Mouse (Mus musculus) CD4-positive, CD25-positive, alpha-beta regulatory T cell, adult 4 months (primary cell): ENCODE measurements at regions not wholly inside any gene's neighbourhood (a gene's known extent, or its start where the extent isn't known, plus 50 kb on each side); places are given as distances from the start of the nearest gene placed in this dataset.

Experiments
- ATAC-seq: one replicate; pipeline ENCODE4 v1.8.0; 2017

GRCm38 (mm10) chr1:60665329-60665728 lies 51.3 kb upstream of the Cd28 start:
- ATAC-seq: no peak

- ATAC-seq: no peak
These were observed 54.2 kb upstream of the Cd28 start for GRCm38 (mm10) chr1:60662301-60662986.

- ATAC-seq: no peak
These were observed 54.7 kb upstream of the Cd28 start for GRCm38 (mm10) chr1:60661857-60662256.

DNA sequence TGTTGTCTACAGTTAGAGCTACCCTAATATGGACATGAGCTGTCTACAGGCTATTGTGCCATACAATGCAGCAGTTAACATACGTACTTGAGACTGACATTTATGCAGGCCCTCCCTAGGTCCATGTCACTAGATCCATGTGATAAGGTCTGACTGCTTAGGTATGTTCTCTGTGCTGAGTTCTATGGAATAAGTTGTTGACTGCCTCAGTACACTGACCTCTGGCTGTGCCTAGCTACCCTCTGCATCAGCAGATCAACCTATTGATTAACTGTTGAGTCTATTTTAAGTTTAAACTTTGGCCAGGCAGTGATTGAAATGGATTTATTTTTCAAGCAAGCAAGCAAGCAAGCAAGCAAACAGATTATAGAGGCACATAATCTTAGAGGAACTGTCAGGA lies 57.0 kb upstream of the Cd28 start:
- ATAC-seq: no peak

- ATAC-seq: no peak
These were observed 57.6 kb upstream of the Cd28 start for GRCm38 (mm10) chr1:60659041-60659440.

- ATAC-seq: no peak
These were observed 58.2 kb upstream of the Cd28 start for GRCm38 (mm10) chr1:60658383-60658782.

DNA sequence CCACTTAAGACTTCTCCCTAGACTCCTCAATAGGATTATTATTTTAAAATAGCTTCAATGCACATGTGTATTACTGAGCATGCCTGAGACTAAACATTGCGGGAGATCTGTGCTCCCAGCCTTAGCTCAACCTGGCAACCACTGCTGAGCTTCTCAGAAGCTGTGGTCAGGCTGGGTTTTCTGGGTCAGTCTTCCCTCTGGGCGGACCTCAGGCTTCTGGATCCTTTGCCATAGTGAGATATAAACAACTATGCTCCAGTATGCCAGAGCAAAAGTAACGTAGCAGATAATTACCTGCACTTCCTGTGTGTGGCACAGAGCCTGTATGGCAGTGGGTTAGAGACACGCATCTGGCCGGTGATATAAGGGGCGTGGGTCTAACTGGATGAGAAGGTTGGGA lies 59.1 kb upstream of the Cd28 start:
- no peak for ATAC-seq

DNA sequence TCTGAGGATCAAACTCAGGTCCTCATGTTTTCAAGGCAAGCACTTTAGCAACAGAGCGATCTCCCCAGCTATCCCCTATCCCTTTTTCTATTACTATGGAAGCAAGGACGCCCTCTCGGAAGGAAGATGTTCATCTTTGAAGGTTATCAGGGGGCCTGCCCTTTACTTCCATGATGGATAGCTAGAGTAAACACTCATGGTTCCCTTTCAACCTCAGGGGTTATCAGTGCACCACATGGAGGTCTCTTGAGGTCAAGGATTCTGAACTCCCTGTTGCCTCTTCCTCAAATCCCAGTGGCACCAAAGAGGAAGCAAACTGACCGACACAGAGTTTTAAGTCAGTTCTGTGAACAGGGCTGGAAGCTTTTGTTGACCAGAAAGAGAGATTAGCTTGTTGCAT lies 59.6 kb upstream of the Cd28 start:
- no peak for ATAC-seq

GRCm38 (mm10) chr1:60655691-60656595 lies 60.7 kb upstream of the Cd28 start:
- ATAC-seq: no peak

- no peak for ATAC-seq
These were observed 61.4 kb upstream of the Cd28 start for GRCm38 (mm10) chr1:60655206-60655605.

DNA sequence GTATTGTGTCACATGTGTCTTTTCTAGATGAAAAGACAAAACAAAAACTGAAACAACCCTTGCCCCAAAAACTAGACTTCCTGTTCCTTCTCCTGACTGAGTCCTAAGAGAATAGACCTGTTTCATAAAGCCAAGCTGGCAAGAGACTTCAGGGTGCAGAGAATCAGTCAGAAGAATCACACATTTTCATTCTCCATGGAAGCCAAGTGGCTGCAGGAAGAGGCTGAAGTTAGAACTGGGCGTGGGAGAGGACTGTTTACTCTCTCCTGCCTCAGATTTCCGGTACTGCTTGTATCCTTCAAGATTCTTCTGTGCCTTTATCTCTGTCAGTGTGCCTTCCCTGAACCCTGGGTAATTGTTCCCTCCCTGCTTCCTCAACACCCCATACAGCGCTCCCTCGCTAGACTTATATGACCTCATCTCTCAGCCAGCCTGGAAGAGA lies 64.0 kb upstream of the Cd28 start:
- peak; percentile 84 for ATAC-seq

DNA sequence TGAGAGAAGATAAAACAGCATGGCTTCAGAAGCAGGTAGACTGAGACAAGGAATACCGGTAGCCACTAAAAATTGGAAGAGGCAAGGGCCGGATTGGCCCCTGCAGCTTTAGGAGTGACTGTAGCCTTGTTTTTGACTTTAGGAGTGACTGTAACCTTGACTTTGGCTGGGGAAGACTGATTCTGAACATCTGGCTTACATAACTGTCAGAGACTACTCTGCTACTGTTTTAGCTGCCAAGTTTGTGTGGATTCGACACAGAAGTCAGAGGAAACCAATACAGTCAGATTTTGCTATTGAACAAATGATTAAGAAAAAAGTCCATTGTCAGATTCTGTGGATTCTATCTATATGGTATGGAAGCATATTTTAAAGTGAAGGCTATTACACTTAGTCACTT lies 66.4 kb upstream of the Cd28 start:
- ATAC-seq: no peak

- no peak for ATAC-seq
These were observed 67.2 kb upstream of the Cd28 start for GRCm38 (mm10) chr1:60649303-60649850.

DNA sequence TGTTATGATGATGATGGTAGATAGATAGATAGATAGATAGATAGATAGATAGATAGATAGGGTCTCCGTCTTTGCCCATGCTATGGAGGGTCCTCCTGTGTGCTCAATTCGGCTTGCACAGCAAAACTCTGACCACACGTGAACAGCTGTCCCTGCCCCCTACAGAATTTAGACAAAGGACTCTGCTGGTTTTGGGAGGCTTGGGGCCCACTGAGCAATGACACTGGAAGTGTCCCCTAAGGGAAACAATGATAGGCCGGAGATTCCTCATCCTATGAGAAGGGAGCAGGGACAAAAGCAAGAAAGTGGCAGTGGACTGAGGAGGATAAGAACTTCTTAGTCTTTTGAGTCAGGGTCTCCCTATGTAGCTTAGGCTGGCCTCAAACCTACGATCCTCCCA lies 69.8 kb upstream of the Cd28 start:
- no peak for ATAC-seq

GRCm38 (mm10) chr1:60646174-60646573 lies 70.4 kb upstream of the Cd28 start:
- ATAC-seq: no peak

DNA sequence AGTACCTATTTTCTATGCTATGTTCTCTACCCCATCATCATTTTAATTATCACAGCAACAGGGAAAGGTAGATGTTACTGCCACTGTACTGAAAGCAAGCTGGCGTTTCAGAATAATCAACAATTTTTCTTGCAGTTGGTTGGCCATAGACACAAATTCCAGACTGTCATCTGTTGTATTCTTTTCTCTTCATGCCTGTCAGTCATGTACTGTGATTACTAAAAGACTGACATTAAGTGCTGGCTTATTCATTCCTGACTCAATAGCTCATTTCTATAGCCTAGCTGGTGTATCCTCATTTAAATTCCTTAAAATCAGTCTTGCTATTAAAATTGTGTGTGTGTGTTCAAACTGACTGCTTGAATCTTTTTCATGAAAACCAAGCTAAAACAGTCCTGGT lies 71.4 kb upstream of the Cd28 start:
- ATAC-seq: no peak

DNA sequence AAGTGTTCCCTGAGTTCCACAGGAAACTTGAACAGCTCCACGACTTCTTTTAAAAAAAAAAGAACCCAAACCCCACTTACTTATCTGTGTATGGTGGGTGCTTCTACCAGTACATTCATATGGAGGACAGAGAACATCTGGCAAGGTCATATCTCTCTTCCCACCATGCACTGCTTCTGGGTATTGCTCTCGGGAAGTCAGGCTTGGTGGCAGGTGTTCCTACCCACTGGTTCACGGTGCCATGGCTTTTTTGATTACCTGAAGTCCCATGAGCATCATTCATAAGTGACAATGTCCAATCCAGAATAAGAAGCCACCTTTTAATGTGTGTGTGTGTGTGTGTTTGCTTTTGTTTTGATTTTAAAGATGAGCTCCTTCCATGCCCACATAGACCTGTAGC lies 73.8 kb upstream of the Cd28 start:
- no peak for ATAC-seq

DNA sequence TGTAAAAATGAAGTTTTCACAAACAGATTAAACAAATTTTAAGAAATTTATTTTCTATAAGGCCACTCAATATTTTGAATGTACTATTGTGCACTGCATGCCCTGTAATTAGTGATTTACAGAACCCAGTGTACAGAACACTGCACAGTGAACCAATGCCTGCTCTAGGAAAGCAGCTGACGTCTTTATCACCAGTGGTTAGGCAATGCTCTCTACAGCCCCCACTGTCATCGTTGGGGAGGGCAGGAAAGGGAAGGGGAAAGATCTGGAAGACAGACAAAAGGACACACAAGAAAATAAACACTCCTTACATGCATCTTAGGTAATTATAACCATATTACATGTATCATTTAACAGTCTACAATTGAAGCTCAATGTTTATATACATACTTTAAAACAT lies 74.4 kb upstream of the Cd28 start:
- ATAC-seq: no peak

DNA sequence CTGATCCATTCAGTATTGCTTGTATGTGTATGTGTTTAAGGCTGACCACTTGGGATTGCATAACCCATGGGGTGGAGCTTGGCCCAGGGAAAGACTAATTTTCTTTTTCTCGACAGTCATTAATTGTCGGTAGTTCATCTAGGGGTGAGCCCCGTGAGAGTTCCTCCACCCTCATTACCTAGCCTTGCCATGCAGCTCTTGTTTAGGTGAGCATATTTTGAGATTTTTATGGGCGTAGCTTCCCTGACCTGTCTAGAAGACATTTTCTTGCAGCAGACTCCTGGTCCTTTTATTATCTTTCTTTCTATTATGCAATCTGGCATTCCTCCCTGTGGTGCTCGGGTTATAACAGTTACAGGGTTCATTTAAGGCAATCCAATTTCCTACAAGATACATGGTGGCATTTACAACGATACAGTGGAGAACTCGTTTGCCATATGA lies 74.4 kb upstream of the Raph1 start:
- no peak for ATAC-seq

DNA sequence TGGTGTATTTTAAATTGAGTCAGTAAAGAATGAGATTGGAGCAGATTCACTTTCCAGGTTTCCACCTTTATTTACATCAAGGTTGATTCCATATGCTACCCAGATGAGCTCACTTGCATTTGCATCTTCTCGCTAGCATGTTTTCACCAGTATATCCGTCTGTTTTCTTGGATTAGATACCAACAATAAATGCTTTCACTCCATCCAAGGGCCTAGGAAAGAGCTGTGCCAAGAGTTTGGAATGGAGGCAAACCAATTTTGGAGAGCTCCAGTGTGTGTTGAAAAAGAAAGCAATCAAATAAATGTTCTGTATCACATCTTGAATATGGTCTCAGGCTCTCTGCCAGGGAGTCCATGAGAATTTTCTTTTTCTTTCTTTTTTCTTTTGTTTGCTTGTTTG lies 72.6 kb upstream of the Raph1 start:
- no peak for ATAC-seq

DNA sequence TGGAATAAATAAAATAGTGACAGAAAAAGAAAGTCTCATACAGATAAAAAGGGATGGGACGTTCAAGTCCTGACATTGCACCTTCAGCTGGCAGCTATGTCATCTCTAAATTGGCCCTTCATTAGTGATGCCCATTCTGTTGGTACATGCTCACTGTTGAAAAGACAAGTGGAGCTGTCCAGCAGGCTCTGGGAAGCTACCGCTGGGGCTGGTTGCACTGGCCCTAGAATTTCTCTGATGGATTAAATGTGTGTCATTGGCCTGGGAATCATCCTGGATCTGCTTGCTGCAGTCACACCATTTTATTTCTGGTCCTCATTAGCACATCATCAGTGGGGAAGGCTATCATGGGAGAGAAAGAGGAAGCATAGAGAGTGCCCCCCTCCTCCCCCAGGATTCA lies 72.2 kb upstream of the Raph1 start:
- no peak for ATAC-seq

DNA sequence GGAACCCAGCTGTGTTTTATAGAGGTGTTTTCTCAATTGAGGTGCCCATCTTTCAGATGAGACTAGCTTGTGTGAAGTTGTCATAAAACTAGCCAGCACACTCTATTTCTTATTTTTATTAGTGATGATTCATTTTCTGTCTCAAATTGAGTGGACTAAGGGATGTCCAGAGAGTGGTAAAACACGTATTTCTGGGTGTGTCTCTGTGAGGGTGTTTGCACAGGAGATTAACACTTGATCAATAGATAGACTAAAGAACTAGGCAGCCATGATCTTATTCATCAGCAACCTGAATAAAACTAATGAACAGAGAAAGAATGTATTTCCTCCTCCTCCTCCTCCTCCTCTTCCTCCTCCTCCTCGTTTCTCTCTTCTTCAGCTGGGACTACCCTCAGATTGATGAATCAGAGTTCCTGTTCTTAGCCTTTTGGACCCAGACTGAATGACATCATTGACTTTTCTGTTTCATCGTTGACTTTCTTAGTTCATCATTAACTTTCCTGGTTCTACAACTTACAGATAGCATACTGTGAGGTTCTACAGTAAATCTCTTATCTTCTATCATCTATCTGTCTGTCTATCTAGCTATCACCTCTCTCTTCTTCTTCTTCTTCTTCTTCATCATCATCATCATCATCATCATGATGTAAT lies 70.0 kb upstream of the Raph1 start:
- no peak for ATAC-seq

GRCm38 (mm10) chr1:60627786-60628453 lies 61.0 kb upstream of the Raph1 start:
- ATAC-seq: peak; percentile 47
